Mouse (Mus musculus): ENCODE data around the gene Cxcr5.

Gene Cxcr5

GRCm38 (mm10) chr9:44537625-44538301, 23.9 kb downstream of the Cxcr5 start:
- no peak for DNase-seq (ENCODE audit: low read depth)

- DNase-seq (ENCODE audit: low read depth): no peak
Observed at GRCm38 (mm10) chr9:44532991-44533580, 28.6 kb downstream of the Cxcr5 start.

GRCm38 (mm10) chr9:44528340-44528739, 33.3 kb downstream of the Cxcr5 start:
- no peak for DNase-seq (ENCODE audit: low read depth)

- no peak for DNase-seq (ENCODE audit: low read depth)
Observed at GRCm38 (mm10) chr9:44526337-44527112, 35.2 kb downstream of the Cxcr5 start.

GRCm38 (mm10) chr9:44525589-44525988, 36.1 kb downstream of the Cxcr5 start:
- DNase-seq (ENCODE audit: low read depth): no peak

GRCm38 (mm10) chr9:44525001-44525400, 36.7 kb downstream of the Cxcr5 start:
- DNase-seq (ENCODE audit: low read depth): no peak

GRCm38 (mm10) chr9:44524235-44524826, 37.3 kb downstream of the Cxcr5 start:
- DNase-seq (ENCODE audit: low read depth): no peak

- DNase-seq (ENCODE audit: low read depth): no peak
Observed at GRCm38 (mm10) chr9:44523686-44524085, 38.0 kb downstream of the Cxcr5 start.

- no peak for DNase-seq (ENCODE audit: low read depth)
Observed at GRCm38 (mm10) chr9:44521927-44522326, 39.8 kb downstream of the Cxcr5 start.

- DNase-seq (ENCODE audit: low read depth): no peak
Observed at GRCm38 (mm10) chr9:44518068-44518467, 43.6 kb downstream of the Cxcr5 start.

GRCm38 (mm10) chr9:44517368-44517767, 44.3 kb downstream of the Cxcr5 start:
- no peak for DNase-seq (ENCODE audit: low read depth)

GRCm38 (mm10) chr9:44515891-44516290, 45.8 kb downstream of the Cxcr5 start:
- DNase-seq (ENCODE audit: low read depth): no peak

GRCm38 (mm10) chr9:44515131-44515751, 46.4 kb downstream of the Cxcr5 start:
- DNase-seq (ENCODE audit: low read depth): peak; percentile 53

GRCm38 (mm10) chr9:44514147-44514546, 47.5 kb downstream of the Cxcr5 start:
- no peak for DNase-seq (ENCODE audit: low read depth)

- no peak for DNase-seq (ENCODE audit: low read depth)
Observed at GRCm38 (mm10) chr9:44513610-44514009, 48.1 kb downstream of the Cxcr5 start.

- DNase-seq (ENCODE audit: low read depth): no peak
Observed at GRCm38 (mm10) chr9:44513121-44513520, 48.6 kb downstream of the Cxcr5 start.

- DNase-seq (ENCODE audit: low read depth): no peak
Observed at GRCm38 (mm10) chr9:44512717-44513003, 49.0 kb downstream of the Cxcr5 start.

- DNase-seq (ENCODE audit: low read depth): no peak
Observed at GRCm38 (mm10) chr9:44511935-44512716, 49.6 kb downstream of the Cxcr5 start.

- no peak for DNase-seq (ENCODE audit: low read depth)
Observed at GRCm38 (mm10) chr9:44510872-44511601, 50.6 kb downstream of the Cxcr5 start.

- no peak for DNase-seq (ENCODE audit: low read depth)
Observed at GRCm38 (mm10) chr9:44510355-44510871, 51.3 kb downstream of the Cxcr5 start.
